Mouse (Mus musculus): Measurements from ENCODE around the gene Cntn4. TPM values are rescaled to one million over a fixed set of nuclear protein-coding genes. Genes with fewer than 3 reads are reported as not detected.

Cntn4 gene
- total RNA-seq, 2 experiments from 2014 or later, result not detected

- intact Hi-C loops (cut with DNase I), result no loop called here
- no peak for DNase-seq
These were observed 1069.8 kb downstream of the Cntn4 start for GRCm38 (mm10) chr6:106747251-106747650.

DNA sequence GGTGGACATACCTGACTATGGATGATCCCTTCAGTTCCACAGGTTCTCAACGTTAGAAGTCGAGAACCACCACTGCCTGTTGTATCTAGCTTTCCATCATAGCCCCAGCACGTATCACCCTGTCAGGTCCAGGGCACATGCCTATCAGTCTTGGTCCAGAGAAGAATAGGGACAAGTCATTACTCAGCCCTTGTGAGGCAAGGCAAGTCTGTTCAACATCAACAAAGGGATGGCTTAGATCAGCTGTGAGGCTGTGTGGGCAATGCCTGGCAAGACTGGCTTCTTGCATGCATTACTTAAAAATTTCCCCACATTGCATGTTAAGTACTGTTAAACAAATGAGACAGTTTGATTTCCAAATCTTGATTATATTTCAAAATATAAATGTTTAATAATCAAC is 1070.3 kb downstream of the Cntn4 start:
- no peak for DNase-seq
- intact Hi-C loops (cut with DNase I), result no loop called here
